Mouse (Mus musculus) hindbrain, embryonic 13.5 days (tissue): ENCODE data around the gene Grb7. TPM values are rescaled to one million over a fixed set of nuclear protein-coding genes. Genes with fewer than 3 reads are reported as not detected.

Experiments
- ATAC-seq: fragments of 200-750 bp; cut with Nextera tagmentation; 2 replicates; pipeline ENCODE4 v1.8.0; 2017; ENCODE audit warnings: moderate TSS enrichment; ENCODE audit not compliant: low FRiP score
- H3K27ac ChIP-seq: fragments of 300-500 bp; sonication (generic); 2 replicates; pipeline ENCODE4 v1.5.1; 2015; ENCODE audit warnings: inconsistent platforms, mild to moderate bottlenecking, moderate library complexity
- H3K27me3 ChIP-seq: fragments of 300-500 bp; sonication (generic); 2 replicates; pipeline ENCODE4 v1.6.1; 2015; ENCODE audit warnings: mild to moderate bottlenecking, inconsistent platforms
- H3K36me3 ChIP-seq: fragments of 300-500 bp; sonication (generic); 2 replicates; pipeline ENCODE4 v1.6.1; 2015; ENCODE audit warnings: mild to moderate bottlenecking, inconsistent platforms
- H3K4me1 ChIP-seq: fragments of 300-500 bp; sonication (generic); replicated peaks from 2 replicates; pipeline ENCODE4 v1.6.1; 2015; ENCODE audit warnings: inconsistent platforms
- H3K4me2 ChIP-seq: fragments of 300-500 bp; sonication (generic); 2 replicates; pipeline ENCODE4 v1.6.1; 2015; ENCODE audit warnings: inconsistent platforms, mild to moderate bottlenecking, moderate library complexity
- H3K4me3 ChIP-seq: fragments of 300-500 bp; sonication (generic); 2 replicates; pipeline ENCODE4 v1.5.1; 2015; ENCODE audit warnings: mild to moderate bottlenecking, inconsistent platforms
- H3K9ac ChIP-seq: fragments of 300-500 bp; sonication (generic); 2 replicates; pipeline ENCODE4 v1.6.1; 2015; ENCODE audit warnings: mild to moderate bottlenecking, inconsistent platforms
- H3K9me3 ChIP-seq: fragments of 300-500 bp; sonication (generic); 2 replicates; pipeline ENCODE4 v1.6.1; 2016; ENCODE audit warnings: inconsistent platforms
- WGBS: fragments of 180-500 bp; shearing (Covaris S2); methylation state at CpG from one replicate; pipeline ENCODE4 v1.1.7; 2015; 5-methylcytosine and 5-hydroxymethylcytosine counted together
- polyA plus RNA-seq: library from polyadenylated mRNA; unstranded; fragments of >200 nt; fragmentation: Nextera tagmentation; extraction: Ambion mirVana; gene quantifications from 2 replicates; pipeline ENCODE4 v1.2.1, GENCODE M21; 2015

Grb7 gene
- polyA plus RNA-seq, 1 experiment from 2014 or later = 0.22 TPM

DNA sequence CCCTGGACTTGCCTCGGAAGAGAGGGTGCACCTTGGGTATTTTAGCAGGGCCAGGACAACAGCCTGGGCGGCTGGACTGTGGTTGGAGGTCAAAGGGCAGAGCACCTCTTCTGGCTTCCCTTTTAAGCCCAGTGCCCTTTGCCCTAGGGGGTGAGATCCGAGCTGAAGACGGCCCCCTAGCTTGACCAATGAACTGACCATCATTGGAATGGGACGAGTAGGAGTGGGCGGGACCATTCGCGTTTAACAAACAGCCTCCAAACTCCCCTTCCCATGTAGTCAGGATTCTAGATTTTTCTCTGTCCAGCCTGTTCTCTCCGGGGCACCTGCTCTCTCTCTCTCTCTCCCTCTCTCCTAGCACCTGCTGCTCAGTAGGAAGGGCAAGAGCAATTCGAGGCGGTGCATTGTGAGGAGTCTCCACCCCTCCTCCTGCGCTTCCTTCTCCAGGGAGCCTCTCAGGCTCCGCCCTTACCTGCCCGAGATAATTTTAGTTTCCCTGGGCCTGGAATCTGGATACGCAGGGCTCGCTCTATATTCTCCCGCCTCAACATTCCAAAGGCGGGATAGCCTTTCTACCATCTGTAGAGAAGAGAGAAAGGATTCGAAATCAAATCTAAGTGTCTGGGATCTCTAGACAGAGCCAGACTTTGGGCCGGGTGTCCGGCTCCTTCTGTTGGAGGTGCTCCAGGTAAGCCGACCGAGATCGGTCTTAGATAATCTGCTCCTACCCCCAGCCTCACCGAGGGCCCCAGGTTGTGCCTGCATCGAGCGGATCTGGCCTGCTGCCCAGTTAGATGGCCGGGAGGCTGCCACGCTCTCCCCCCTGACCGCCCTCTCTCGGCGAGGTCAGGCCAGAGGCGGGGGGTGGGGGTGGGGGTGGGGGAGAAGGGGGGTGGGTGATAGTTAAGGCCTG is 624 bp downstream of the Grb7 start:
- Histone ChIP-seq H3K4me1 (peaks cover 10% of the 10 kb centered on the region), H3K27me3 (peaks cover 56% of the 10 kb centered on the region), H3K36me3 (no peaks in the 10 kb centered on the region), H3K9ac (peak overlapping the region; percentile 51; the same call in 1 of the 2 replicates), H3K9me3 (no peaks in the 10 kb centered on the region), H3K27ac (no peak overlapping the region), H3K4me2 (peak overlapping the region; percentile 25; the same call in 1 of the 2 replicates), H3K4me3 (peak overlapping the region; percentile 16)
- no peak for ATAC-seq
- 2% methylated on average over 29 of the region's 33 CpGs for WGBS

- Histone ChIP-seq H3K9ac (0 out of 2 replicates have a peak overlapping the region, but pooled peaks have one; percentile 51), H3K27me3 (peaks cover 60% of the 10 kb centered on the region), H3K36me3 (no peaks in the 10 kb centered on the region), H3K27ac (no peak overlapping the region), H3K4me1 (peaks cover 10% of the 10 kb centered on the region), H3K4me2 (peak overlapping the region; percentile 25; the same call in 1 of the 2 replicates), H3K4me3 (peak overlapping the region; percentile 16), H3K9me3 (no peaks in the 10 kb centered on the region)
- ATAC-seq = no peak
- 7% methylated on average over 7 of the region's 7 CpGs for WGBS
Measured at GRCm38 (mm10) chr11:98447475-98447834, 1.3 kb downstream of the Grb7 start.

- Histone ChIP-seq H3K9ac (no peak overlapping the region), H3K4me2 (no peak overlapping the region), H3K9me3 (no peaks in the 10 kb centered on the region), H3K27me3 (peaks cover 60% of the 10 kb centered on the region), H3K27ac (no peak overlapping the region), H3K36me3 (no peaks in the 10 kb centered on the region), H3K4me3 (no peak overlapping the region), H3K4me1 (peaks cover 10% of the 10 kb centered on the region)
- WGBS = 38% methylated on average over 11 of the region's 13 CpGs
- ATAC-seq = no peak
Measured at GRCm38 (mm10) chr11:98448191-98448790, 2.1 kb downstream of the Grb7 start.

DNA sequence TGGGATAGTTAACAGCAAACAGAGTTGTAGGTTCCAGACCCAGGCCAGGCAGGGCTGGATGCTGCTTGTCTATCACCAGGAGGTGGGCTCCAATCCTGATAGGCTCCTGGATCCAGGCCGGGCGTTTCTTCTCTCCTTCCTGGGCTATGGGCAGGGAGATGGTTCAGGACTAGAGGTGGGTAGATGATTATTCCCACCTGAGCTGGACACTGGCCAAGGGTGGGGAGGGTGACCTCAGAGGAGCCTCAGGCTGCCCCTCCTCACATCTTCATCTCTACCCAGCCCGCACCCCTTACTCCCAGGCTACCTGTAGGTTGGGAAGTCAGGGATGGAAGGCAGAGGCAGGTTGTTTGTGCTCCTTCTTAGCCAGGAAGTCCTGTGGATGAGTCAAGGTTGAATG is 3.2 kb downstream of the Grb7 start:
- Histone ChIP-seq H3K4me2 (no peak overlapping the region), H3K36me3 (no peaks in the 10 kb centered on the region), H3K27ac (no peak overlapping the region), H3K4me1 (peaks cover 10% of the 10 kb centered on the region), H3K9me3 (no peaks in the 10 kb centered on the region), H3K4me3 (no peak overlapping the region), H3K27me3 (peaks cover 60% of the 10 kb centered on the region), H3K9ac (no peak overlapping the region)
- ATAC-seq = no peak
- 88% methylated on average over 3 of the region's 3 CpGs for WGBS

DNA sequence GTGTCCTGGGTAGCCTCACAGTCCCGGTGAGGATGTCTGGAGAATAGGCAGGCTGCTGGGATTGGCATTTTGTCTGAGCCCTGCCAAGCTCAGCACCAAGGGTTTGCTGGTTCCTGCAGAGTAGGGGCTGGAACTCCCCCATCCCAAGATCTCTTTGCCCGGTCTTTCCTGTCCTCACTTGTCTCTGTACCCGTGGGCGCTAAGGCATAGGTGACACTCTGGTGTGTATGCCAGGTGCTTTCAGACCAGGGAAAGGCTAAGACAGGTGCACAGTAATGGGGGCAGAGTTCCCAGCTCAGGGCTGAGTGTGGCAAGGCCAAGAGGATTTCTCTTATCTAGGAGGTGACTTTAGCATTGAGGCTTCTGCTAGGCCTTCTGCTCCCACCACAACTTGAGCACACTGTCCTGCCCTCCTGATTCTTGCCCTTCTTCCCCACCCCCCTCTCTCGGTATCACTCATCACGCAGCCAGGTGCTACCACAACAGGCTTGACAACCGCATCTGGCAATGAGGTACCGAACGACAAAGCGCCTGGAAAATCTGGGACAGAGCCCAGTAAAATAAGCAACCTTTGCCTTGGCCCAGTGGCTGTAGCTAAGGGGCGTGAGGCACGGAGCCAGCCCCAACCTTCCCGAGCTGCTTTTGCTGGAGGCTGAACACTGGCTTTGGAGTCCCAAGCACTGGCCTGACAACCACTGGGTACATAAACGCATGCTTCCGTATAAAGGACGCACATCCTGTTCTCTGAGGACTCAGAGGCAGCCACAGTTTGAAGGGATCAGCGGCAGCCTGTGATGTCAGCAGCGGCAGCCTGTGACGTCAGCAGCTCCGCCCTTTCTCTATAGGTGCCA is 4.0 kb downstream of the Grb7 start:
- WGBS = 86% methylated on average over 20 of the region's 20 CpGs
- Histone ChIP-seq H3K4me2 (no peak overlapping the region), H3K27me3 (peaks cover 60% of the 10 kb centered on the region), H3K4me3 (no peak overlapping the region), H3K9me3 (no peaks in the 10 kb centered on the region), H3K9ac (no peak overlapping the region), H3K4me1 (peaks cover 10% of the 10 kb centered on the region), H3K27ac (no peak overlapping the region), H3K36me3 (no peaks in the 10 kb centered on the region)
- no peak for ATAC-seq

DNA sequence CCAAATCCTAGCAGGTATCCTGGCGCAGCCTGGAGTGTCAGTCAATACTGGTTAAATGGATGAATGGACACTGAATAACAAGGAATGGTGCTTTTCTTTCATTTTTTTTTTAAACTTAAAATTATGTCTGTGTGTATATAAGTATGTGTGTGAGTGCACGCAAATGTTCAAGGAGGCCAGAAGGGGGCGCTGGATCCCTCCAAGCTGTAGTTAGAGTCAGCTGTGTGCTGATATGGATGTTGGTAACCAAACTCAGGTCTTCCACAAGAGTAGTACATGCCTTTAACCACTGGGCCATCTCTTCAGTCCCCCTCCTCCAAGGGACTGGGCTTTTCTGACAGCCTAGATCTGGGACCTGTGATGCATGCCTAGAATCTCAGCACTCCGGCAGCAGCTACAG is 9.3 kb downstream of the Grb7 start:
- Histone ChIP-seq H3K4me1 (peaks cover 8% of the 10 kb centered on the region; the same call in 1 of the 2 replicates), H3K36me3 (no peaks in the 10 kb centered on the region), H3K27me3 (peaks cover 43% of the 10 kb centered on the region), H3K4me3 (no peak overlapping the region), H3K4me2 (no peak overlapping the region), H3K9ac (no peak overlapping the region), H3K9me3 (no peaks in the 10 kb centered on the region), H3K27ac (no peak overlapping the region)
- no peak for ATAC-seq
- WGBS = 81% methylated on average over 4 of the region's 4 CpGs

GRCm38 (mm10) chr11:98456545-98456944 is 10.4 kb downstream of the Grb7 start:
- WGBS = 86% methylated on average over 5 of the region's 5 CpGs
- H3K4me3 ChIP-seq = no peak overlapping the region
- H3K4me1 ChIP-seq = peaks cover 8% of the 10 kb centered on the region; the same call in 1 of the 2 replicates
- H3K27ac ChIP-seq = no peak overlapping the region
- ATAC-seq = no peak
- H3K9me3 ChIP-seq = no peaks in the 10 kb centered on the region
- H3K9ac ChIP-seq = no peak overlapping the region
- H3K27me3 ChIP-seq = peaks cover 45% of the 10 kb centered on the region
- no peak overlapping the region for H3K4me2 ChIP-seq
- H3K36me3 ChIP-seq = no peaks in the 10 kb centered on the region

GRCm38 (mm10) chr11:98456945-98457344 is 10.8 kb downstream of the Grb7 start:
- peak overlapping the region; percentile 72 for H3K9ac ChIP-seq
- no peaks in the 10 kb centered on the region for H3K9me3 ChIP-seq
- peaks cover 8% of the 10 kb centered on the region; the same call in 1 of the 2 replicates for H3K4me1 ChIP-seq
- peak; percentile 50 for ATAC-seq
- 22% methylated on average over 9 of the region's 9 CpGs for WGBS
- peak overlapping the region; percentile 71 for H3K4me2 ChIP-seq
- peaks cover 45% of the 10 kb centered on the region for H3K27me3 ChIP-seq
- H3K27ac ChIP-seq = peak overlapping the region; percentile 71
- no peaks in the 10 kb centered on the region for H3K36me3 ChIP-seq
- peak overlapping the region; percentile 58 for H3K4me3 ChIP-seq

- Histone ChIP-seq H3K4me1 (peaks cover 8% of the 10 kb centered on the region; the same call in 1 of the 2 replicates), H3K36me3 (no peaks in the 10 kb centered on the region), H3K4me2 (peak overlapping the region; percentile 71), H3K27ac (peak overlapping the region; percentile 71), H3K9ac (peak overlapping the region; percentile 72), H3K27me3 (peaks cover 47% of the 10 kb centered on the region), H3K9me3 (no peaks in the 10 kb centered on the region), H3K4me3 (peak overlapping the region; percentile 58)
- peak; percentile 91 for ATAC-seq
- under 1% methylated on average over 60 of the region's 64 CpGs for WGBS
Measured at GRCm38 (mm10) chr11:98457367-98458120, 11.3 kb downstream of the Grb7 start.

GRCm38 (mm10) chr11:98458121-98458990 is 12.2 kb downstream of the Grb7 start:
- no peak; the same call in 1 of the 2 replicates for ATAC-seq
- 3% methylated on average over 21 of the region's 30 CpGs for WGBS

More at GRCm38 (mm10) chr11:98458121-98458990, 12.2 kb downstream of the Grb7 start:
- peaks cover 48% of the 10 kb centered on the region for H3K27me3 ChIP-seq
- peak overlapping the region; percentile 71 for H3K27ac ChIP-seq
- H3K4me2 ChIP-seq = peak overlapping the region; percentile 71
- peak overlapping the region; percentile 58 for H3K4me3 ChIP-seq
- H3K9ac ChIP-seq = peak overlapping the region; percentile 72
- no peaks in the 10 kb centered on the region for H3K9me3 ChIP-seq
- peaks cover 8% of the 10 kb centered on the region; the same call in 1 of the 2 replicates for H3K4me1 ChIP-seq
- no peaks in the 10 kb centered on the region for H3K36me3 ChIP-seq
